Mouse (Mus musculus) testis, adult 2 months (tissue): ENCODE data around the gene Lrmda.

Source experiments
- CTCF ChIP-seq: fragments of 200-500 bp; IDR thresholded peaks from 2 replicates; pipeline ENCODE4 v1.5.1; 2012; ENCODE audit warnings: low read depth, mild to moderate bottlenecking, inconsistent platforms, low read length, moderate library complexity; ENCODE audit not compliant: control insufficient read depth, insufficient read depth, insufficient replicate concordance
- POLR2A ChIP-seq: fragments of 200-500 bp; IDR thresholded peaks from 2 replicates; pipeline ENCODE4 v1.6.1; 2012; ENCODE audit warnings: low read depth, mild to moderate bottlenecking, inconsistent platforms, low read length, moderate library complexity; ENCODE audit not compliant: control insufficient read depth

DNA sequence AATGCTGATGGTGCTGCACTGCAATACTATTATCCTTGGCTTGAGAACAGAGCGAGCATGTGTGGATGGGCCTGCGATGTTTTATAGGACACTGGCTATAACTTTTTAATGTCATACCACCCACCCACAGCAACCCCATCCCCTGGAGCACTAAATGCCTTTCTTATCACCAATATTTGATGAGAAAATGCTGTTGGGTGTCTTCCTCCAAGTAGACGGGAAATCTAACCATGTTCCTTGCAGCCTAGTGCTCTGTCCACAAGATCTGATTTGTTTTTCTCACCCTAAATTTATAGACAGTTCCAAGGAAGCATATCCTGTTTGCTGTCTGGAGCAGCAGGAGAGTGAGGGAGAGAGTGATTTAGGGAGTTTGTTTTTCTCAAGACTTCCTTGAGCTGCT lies 738.0 kb downstream of the Lrmda start:
- TF ChIP-seq CTCF (no peak), POLR2A (no peak)
